Mouse (Mus musculus): ENCODE results near the gene Pcolce. TPM values are rescaled to one million over a fixed set of nuclear protein-coding genes. Genes with fewer than 3 reads are reported as not detected.

Gene Pcolce
- polyA plus RNA-seq, 1 experiment: 89.9 TPM

Other genes with a start within 250 kb of the Pcolce start
- gene Zan, start 136.7 kb downstream of the Pcolce start, polyA plus RNA-seq (2012; ENCODE audit: insufficient read depth, insufficient read length, missing spikeins): not detected in 2 replicates
- 19.7 and 20.9 TPM in 2 replicates for gene Pop7, start 111.3 kb downstream of the Pcolce start, polyA plus RNA-seq (2012; ENCODE audit: insufficient read depth, insufficient read length, missing spikeins)
- gene Gigyf1, start 95.2 kb downstream of the Pcolce start, polyA plus RNA-seq (2012; ENCODE audit: insufficient read depth, insufficient read length, missing spikeins): 8.6 and 11.2 TPM in 2 replicates
- gene Epo, start 80.5 kb downstream of the Pcolce start, polyA plus RNA-seq (2012; ENCODE audit: insufficient read depth, insufficient read length, missing spikeins): not detected in 2 replicates
- 285 and 328 TPM in 2 replicates for gene Gnb2, start 80.3 kb downstream of the Pcolce start, polyA plus RNA-seq (2012; ENCODE audit: insufficient read depth, insufficient read length, missing spikeins)
- gene Actl6b, start 60.3 kb downstream of the Pcolce start, polyA plus RNA-seq (2012; ENCODE audit: insufficient read depth, insufficient read length, missing spikeins): not detected in 2 replicates
- gene Tfr2, start 43.9 kb downstream of the Pcolce start, polyA plus RNA-seq (2012; ENCODE audit: insufficient read depth, insufficient read length, missing spikeins): 4.6 and 6.1 TPM in 2 replicates
- 31.1 and 45.9 TPM in 2 replicates for gene Mospd3, start 12.7 kb downstream of the Pcolce start, polyA plus RNA-seq (2012; ENCODE audit: insufficient read depth, insufficient read length, missing spikeins)
- gene Fbxo24, start 15.2 kb upstream of the Pcolce start, polyA plus RNA-seq (2012; ENCODE audit: insufficient read depth, insufficient read length, missing spikeins): not detected in 2 replicates
- 11.5 and 13.6 TPM in 2 replicates for gene Lrch4, start 15.3 kb upstream of the Pcolce start, polyA plus RNA-seq (2012; ENCODE audit: insufficient read depth, insufficient read length, missing spikeins)
- gene Gm20605, start 15.4 kb upstream of the Pcolce start, polyA plus RNA-seq (2012; ENCODE audit: insufficient read depth, insufficient read length, missing spikeins): 0.95 and 2.3 TPM in 2 replicates
- 2.0 TPM in 1 of 2 replicates, not detected in the other for gene Sap25, start 27.6 kb upstream of the Pcolce start, polyA plus RNA-seq (2012; ENCODE audit: insufficient read depth, insufficient read length, missing spikeins)
- 22.0 and 26.4 TPM in 2 replicates for gene Irs3, start 31.9 kb upstream of the Pcolce start, polyA plus RNA-seq (2012; ENCODE audit: insufficient read depth, insufficient read length, missing spikeins)
- 16.2 and 17.6 TPM in 2 replicates for gene Agfg2, start 70.9 kb upstream of the Pcolce start, polyA plus RNA-seq (2012; ENCODE audit: insufficient read depth, insufficient read length, missing spikeins)
- gene Nyap1, start 127.8 kb upstream of the Pcolce start, polyA plus RNA-seq (2012; ENCODE audit: insufficient read depth, insufficient read length, missing spikeins): not detected in 2 replicates
- gene Tsc22d4, start 131.9 kb upstream of the Pcolce start, polyA plus RNA-seq (2012; ENCODE audit: insufficient read depth, insufficient read length, missing spikeins): 21.4 and 24.0 TPM in 2 replicates
- 15.1 and 15.4 TPM in 2 replicates for gene Ppp1r35, start 165.1 kb upstream of the Pcolce start, polyA plus RNA-seq (2012; ENCODE audit: insufficient read depth, insufficient read length, missing spikeins)
- gene Mepce, start 173.9 kb upstream of the Pcolce start, polyA plus RNA-seq (2012; ENCODE audit: insufficient read depth, insufficient read length, missing spikeins): 14.3 and 21.2 TPM in 2 replicates
- gene Zcwpw1, start 174.0 kb upstream of the Pcolce start, polyA plus RNA-seq (2012; ENCODE audit: insufficient read depth, insufficient read length, missing spikeins): 2.9 and 4.9 TPM in 2 replicates
- 1.3 TPM in 1 of 2 replicates, not detected in the other for gene Pilra, start 222.5 kb upstream of the Pcolce start, polyA plus RNA-seq (2012; ENCODE audit: insufficient read depth, insufficient read length, missing spikeins)
- 1.0 and 1.4 TPM in 2 replicates for gene Pilrb1, start 244.3 kb upstream of the Pcolce start, polyA plus RNA-seq (2012; ENCODE audit: insufficient read depth, insufficient read length, missing spikeins)